Mouse (Mus musculus) adrenal gland, postnatal 25 days (tissue): ENCODE measurements around the gene Zfp566. TPM values are rescaled to one million over a fixed set of nuclear protein-coding genes. Genes with fewer than 3 reads are reported as not detected.

ENCODE experiments used
- DNase-seq: peaks from one replicate; pipeline ENCODE4 v3.0.0; 2021; ENCODE audit warnings: mixed read lengths
- microRNA-seq, 2 experiments: library from miRNA; unstranded; fragments of <30 nt; microRNA quantifications; one replicate each; pipeline ENCODE4 v1.2.0; 2021
- total RNA-seq: library from RNA; stranded (reverse); gene quantifications from 2 replicates; pipeline ENCODE4 v1.2.3, GENCODE M21; 2021

Zfp566 gene
- total RNA-seq, 1 experiment from 2014 or later: 3.1 TPM

DNA sequence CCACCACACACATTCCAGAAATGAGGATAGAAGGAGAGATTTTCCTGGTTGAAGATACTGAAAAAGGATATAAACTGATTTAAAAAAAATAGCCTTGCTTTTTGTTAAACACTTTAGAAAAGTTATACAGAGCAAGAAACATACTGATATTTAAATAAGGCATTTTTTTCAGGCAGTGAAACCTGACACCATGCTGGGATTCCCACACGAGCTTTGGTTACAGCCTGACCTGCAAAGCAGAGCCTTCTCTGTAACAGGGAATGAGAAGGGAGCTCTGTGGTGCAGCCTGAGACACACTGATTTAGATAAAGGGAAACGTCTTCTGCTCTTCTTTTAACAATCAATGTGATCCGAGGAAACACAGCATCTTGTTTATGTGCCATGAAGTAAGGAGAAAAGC lies 36.7 kb downstream of the Zfp566 start:
- no peak for DNase-seq

- DNase-seq: peak; percentile 89
Observed at GRCm38 (mm10) chr7:30050882-30051548, 39.3 kb downstream of the Zfp566 start, which contains the start of gene Zfp14. Gene Zfp14 (minus strand): TSS chr7:30051380.

GRCm38 (mm10) chr7:30048126-30048525 lies 42.2 kb downstream of the Zfp566 start:
- no peak for DNase-seq

- DNase-seq: no peak
Observed at GRCm38 (mm10) chr7:30044354-30044753, 46.0 kb downstream of the Zfp566 start.

DNA sequence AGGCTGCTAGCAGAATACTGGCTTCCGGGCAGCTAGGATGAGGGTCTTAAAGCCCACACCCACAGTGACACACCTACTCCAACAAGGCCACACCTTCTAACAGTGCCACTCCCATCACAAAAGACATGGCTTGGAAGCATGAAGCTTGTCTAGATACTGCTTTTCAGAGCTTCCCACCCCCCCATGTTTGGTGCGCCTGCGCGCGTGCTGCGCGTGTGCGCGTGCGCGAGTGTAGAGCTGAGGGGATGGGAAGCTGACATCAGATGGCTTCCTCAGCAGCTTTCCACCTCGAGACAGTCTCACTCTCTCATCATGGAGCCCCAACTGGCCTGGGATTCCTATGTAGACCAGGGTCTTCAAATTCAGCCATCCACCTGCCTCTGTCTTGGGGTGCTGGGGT lies 56.0 kb downstream of the Zfp566 start:
- no peak for DNase-seq

DNA sequence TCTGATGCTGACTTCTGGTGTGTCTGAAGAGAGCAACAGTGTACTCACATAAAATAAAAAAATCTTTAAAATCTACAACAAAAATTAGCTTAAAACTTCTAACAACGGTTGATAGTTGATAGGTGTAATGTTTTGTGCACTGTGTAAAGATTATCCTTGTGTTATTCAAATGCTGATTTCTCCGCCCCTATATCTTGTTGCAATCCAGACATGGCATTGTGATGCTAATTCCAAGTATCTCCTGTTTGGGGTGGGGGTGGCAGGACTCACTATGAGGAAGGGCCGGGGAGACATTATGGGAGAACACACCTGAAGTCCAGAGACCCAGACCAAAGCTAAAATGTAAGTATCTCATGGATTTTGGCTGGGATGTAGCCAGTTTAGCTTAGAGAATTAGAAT lies 58.9 kb downstream of the Zfp566 start:
- DNase-seq: no peak

DNA sequence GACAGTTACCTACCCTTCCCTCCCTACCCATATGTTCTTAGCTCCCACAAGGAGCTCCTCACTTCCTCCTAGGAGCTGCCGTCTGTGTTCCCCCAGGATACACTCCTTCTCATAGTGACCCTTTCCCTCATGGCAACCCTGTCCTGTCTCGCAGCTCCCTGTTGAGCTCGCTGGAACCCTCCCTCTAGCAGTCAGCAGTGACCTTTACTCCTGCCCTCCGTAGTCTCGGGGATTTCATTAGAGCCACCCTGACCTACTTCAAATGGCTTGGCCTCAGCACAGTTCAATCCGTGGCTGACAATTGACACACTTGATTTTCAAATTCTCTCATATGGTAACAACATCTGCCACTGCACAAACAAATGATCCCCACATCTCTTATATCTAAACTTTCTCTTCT lies 59.6 kb downstream of the Zfp566 start:
- no peak for DNase-seq

- no peak for DNase-seq
Observed at GRCm38 (mm10) chr7:30028572-30028971, 61.8 kb downstream of the Zfp566 start.

Small RNAs within 50 kb of the gene (microRNA-seq; reads per million reads assigned to microRNA genes)
- 0 reads per million in 2 experiments for gene Gm23368

Other genes with a start within 250 kb of the Zfp566 start
- gene Zfp940, start 236.9 kb downstream of the Zfp566 start, total RNA-seq: 0.90 and 1.1 TPM in 2 replicates
- 5.8 and 6.5 TPM in 2 replicates for gene Zfp420, start 230.5 kb downstream of the Zfp566 start, total RNA-seq
- 12.6 and 15.2 TPM in 2 replicates for gene Zfp27, start 184.0 kb downstream of the Zfp566 start, total RNA-seq
- 6.8 and 7.7 TPM in 2 replicates for gene Zfp383, start 182.3 kb downstream of the Zfp566 start, total RNA-seq
- gene Zfp74, start 136.4 kb downstream of the Zfp566 start, total RNA-seq: 13.5 and 15.1 TPM in 2 replicates
- 10.1 and 10.4 TPM in 2 replicates for gene Zfp568, start 106.6 kb downstream of the Zfp566 start, total RNA-seq
- gene Zfp14, start 39.1 kb downstream of the Zfp566 start, total RNA-seq: 3.8 and 4.0 TPM in 2 replicates
- 3.2 and 3.7 TPM in 2 replicates for gene Zfp82, start 17.6 kb downstream of the Zfp566 start, total RNA-seq
- not detected in 2 replicates for gene Gm26920, start 117 bp downstream of the Zfp566 start, total RNA-seq
- gene Zfp260, start 4.2 kb upstream of the Zfp566 start, total RNA-seq: 48.8 TPM in 2 replicates
- 3.6 and 4.9 TPM in 2 replicates for gene Zfp382, start 31.4 kb upstream of the Zfp566 start, total RNA-seq
- gene Zfp146, start 79.2 kb upstream of the Zfp566 start, total RNA-seq: 45.3 and 50.2 TPM in 2 replicates
- 288 and 306 TPM in 2 replicates for gene Cox7a1, start 93.6 kb upstream of the Zfp566 start, total RNA-seq
- gene Capns1, start 108.3 kb upstream of the Zfp566 start, total RNA-seq: 624 and 670 TPM in 2 replicates
- gene Polr2i, start 141.4 kb upstream of the Zfp566 start, total RNA-seq: 63.2 and 71.6 TPM in 2 replicates
- 77.0 and 86.6 TPM in 2 replicates for gene Tbcb, start 141.7 kb upstream of the Zfp566 start, total RNA-seq
- not detected in 2 replicates for gene Ovol3, start 145.2 kb upstream of the Zfp566 start, total RNA-seq
- 1.2 TPM in 1 of 2 replicates, not detected in the other for gene Thap8, start 189.6 kb upstream of the Zfp566 start, total RNA-seq
- gene Wdr62, start 189.9 kb upstream of the Zfp566 start, total RNA-seq: 7.2 and 8.4 TPM in 2 replicates
- 21.1 and 29.5 TPM in 2 replicates for gene Clip3, start 201.2 kb upstream of the Zfp566 start, total RNA-seq
- gene Alkbh6, start 218.2 kb upstream of the Zfp566 start, total RNA-seq: 51.6 and 59.2 TPM in 2 replicates
- 29.0 and 41.3 TPM in 2 replicates for gene Syne4, start 224.3 kb upstream of the Zfp566 start, total RNA-seq
- gene E130208F15Rik, start 231.2 kb upstream of the Zfp566 start, total RNA-seq: 1.5 and 2.0 TPM in 2 replicates
- 13.1 and 14.1 TPM in 2 replicates for gene Sdhaf1, start 233.4 kb upstream of the Zfp566 start, total RNA-seq